Mouse (Mus musculus) G1E-ER4 (cell line): ENCODE measurements around the gene Cept1. TPM values are rescaled to one million over a fixed set of nuclear protein-coding genes. Genes with fewer than 3 reads are reported as not detected.

Experiments
- GATA1 ChIP-seq: IDR thresholded peaks from one replicate; pipeline ENCODE4 v1.8.0; 2012; ENCODE audit warnings: low read length, inconsistent platforms
- polyA plus RNA-seq: library from polyadenylated mRNA; stranded (reverse); fragments of >175 nt; gene quantifications from 2 replicates; pipeline ENCODE4 v1.2.3, GENCODE M21; 2012

Gene Cept1
- polyA plus RNA-seq, 1 experiment = 1.5 TPM

- TF ChIP-seq GATA1 = no peak
These were observed 47.1 kb downstream of the Cept1 start for GRCm38 (mm10) chr3:106500510-106500909.

- no peak for TF ChIP-seq GATA1
These were observed 50.6 kb downstream of the Cept1 start for GRCm38 (mm10) chr3:106496996-106497395.

DNA sequence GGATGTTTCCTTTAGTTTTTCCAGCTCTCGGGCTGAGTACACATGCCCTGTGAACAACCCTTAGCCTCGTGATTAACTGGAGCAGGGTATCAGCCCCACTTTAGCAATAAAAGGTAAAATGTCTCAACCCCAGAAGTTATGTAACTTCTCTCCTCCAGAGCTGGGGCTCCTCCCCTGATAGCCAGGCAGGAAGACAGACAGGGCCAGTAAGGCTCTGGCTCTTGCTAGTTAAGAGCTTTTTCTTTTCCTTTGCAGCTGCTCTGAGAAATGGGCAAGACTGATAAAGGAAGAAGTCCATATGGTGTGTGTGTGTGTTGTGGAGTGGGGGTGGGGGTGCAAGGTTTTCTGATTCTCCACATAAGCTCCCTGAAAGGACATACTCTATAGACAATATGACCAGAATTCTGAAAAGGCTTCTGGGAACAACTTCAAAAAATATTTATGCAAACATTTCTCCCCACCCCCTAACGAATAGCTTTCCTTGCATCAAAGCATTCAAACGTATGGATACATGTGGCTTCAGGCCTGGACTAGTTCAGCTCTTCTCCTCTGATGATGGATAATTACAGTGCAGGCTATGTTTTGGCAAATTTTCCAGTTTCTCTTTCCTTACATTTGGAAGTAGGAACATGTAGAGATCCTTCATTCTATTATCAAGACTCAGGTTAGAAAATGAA is 51.4 kb downstream of the Cept1 start:
- no peak for TF ChIP-seq GATA1

- TF ChIP-seq GATA1 = no peak
These were observed 52.1 kb downstream of the Cept1 start for GRCm38 (mm10) chr3:106495346-106496044.

- TF ChIP-seq GATA1 = no peak
These were observed 53.1 kb downstream of the Cept1 start for GRCm38 (mm10) chr3:106494417-106494950.

- TF ChIP-seq GATA1 = no peak
These were observed 53.7 kb downstream of the Cept1 start for GRCm38 (mm10) chr3:106493882-106494281.

DNA sequence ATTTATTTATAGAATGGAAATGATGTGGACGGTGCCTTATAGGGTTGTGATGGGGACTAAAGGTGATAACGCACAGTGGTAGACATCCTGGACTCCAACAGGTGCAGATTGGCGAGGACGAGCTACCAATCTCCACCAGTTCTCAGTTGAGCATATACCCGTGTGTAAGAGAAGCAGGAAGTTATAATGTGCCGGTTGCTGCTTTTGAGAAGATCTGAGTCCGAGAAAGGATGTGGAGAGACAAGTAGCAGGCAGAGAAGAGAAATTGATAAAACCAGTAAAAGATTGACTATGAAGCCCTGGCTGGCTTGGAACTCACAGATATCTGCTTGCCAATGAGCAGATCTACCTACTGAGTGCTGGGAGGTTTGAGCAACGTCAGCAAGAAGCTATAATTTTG is 54.4 kb downstream of the Cept1 start:
- no peak for TF ChIP-seq GATA1

DNA sequence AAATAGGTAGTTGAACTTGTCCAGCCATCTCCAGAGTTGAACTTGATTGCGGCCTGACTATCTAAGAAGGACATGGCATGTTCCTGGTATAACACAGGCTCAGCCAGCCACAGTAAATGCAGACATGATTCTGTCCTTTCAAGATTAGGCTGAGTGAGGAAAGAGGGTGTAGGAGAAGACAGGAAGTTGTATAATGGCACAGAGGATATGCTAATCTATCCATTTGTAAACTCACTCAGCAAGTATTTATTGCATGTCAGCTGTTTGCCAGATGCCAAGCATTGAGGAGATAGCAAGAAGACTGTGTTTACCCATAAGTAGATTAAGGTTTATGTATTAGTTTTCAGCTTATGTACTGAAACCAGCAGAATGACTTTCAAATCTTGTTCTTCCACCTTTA is 54.9 kb downstream of the Cept1 start:
- peak; percentile 77 for TF ChIP-seq GATA1

- no peak for TF ChIP-seq GATA1
These were observed 57.4 kb downstream of the Cept1 start for GRCm38 (mm10) chr3:106490239-106490638.

- no peak for TF ChIP-seq GATA1
These were observed 60.1 kb downstream of the Cept1 start for GRCm38 (mm10) chr3:106487551-106487950.

- no peak for TF ChIP-seq GATA1
These were observed 61.8 kb downstream of the Cept1 start for GRCm38 (mm10) chr3:106485810-106486209.

- no peak for TF ChIP-seq GATA1
These were observed 62.7 kb downstream of the Cept1 start for GRCm38 (mm10) chr3:106484861-106485260.

GRCm38 (mm10) chr3:106483796-106484405 is 63.7 kb downstream of the Cept1 start:
- TF ChIP-seq GATA1 = no peak

DNA sequence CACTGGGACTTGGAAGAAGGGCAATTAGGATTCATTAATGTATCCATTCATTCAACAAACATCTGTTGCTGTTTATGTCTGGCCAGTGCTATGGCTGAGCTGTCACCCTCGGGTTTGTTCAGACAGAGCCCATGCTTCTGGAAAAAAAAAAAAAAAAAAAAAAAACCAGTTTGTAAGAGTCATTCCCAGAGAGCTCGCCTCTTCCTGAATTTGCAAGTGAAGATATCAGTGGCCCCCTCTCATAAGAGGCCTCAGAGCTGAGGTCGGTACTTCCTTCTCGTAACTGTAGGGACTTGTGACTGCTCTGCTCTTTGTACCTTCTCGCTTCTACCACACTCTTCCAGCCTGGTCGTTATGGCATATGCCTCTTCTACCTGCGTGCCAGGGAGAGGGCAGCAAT is 64.3 kb downstream of the Cept1 start:
- TF ChIP-seq GATA1 = no peak

DNA sequence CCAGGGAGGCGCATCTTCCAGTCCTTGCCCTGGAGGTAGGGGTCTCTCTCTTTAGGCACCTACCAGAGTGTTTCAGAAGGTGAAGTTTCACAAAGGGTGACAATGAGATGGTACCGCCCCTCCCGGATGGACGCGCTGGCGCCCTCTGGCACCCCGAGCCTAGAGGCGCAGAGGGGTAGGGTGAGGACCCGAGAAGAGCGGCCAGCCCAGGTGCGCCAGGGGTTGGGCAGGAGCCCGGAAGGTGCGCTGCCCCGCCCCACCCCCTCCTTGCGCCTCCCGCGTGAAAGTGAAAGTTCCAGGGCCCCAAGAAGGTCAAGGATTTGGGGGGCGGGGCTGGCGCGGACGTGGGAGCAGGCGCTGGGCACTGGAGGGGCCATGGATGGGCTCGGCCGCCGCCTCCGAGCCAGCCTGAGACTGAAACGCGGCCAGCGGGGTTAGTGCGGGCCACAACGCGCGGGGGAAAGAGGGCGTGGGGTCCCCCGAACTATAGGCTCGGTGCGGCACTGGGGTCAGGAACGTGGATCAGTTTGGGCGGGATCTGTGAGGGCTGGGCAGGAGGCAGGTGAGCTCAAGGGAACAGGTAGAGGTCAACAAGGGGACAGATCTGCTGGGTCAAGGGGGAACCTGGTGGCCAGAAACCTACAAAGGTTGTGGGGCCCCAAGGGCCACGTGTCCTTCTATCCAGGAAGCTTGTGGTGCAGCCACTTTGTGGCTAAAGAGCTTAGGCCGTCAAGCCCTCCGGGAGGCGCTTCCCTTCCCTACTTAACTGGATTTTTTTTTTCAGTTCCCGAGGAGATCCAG is 65.1 kb downstream of the Cept1 start, which contains the start of gene Dennd2d:
Dennd2d (plus strand) TSS at position 125 of the 801 bp plus-strand sequence.
- no peak for TF ChIP-seq GATA1
